Mouse (Mus musculus) skeletal muscle tissue, adult 2 months (tissue): Measurements from ENCODE around the gene Snrpd3.
"Not testable (repeated sequence)": the region's sequence is repeated elsewhere in the genome, so short reads cannot be mapped to it uniquely, and the experiment has no call there.

Source experiments
- DNase-seq: peaks from one replicate; pipeline ENCODE4 v3.0.0-alpha.2; 2012; ENCODE audit warnings: low read depth, low spot score

Gene Snrpd3

GRCm38 (mm10) chr10:75566765-75567164 lies 49.4 kb downstream of the Snrpd3 start:
- not testable (repeated sequence) for DNase-seq

GRCm38 (mm10) chr10:75568029-75568428 lies 50.7 kb downstream of the Snrpd3 start:
- DNase-seq: no peak

GRCm38 (mm10) chr10:75568441-75568840 lies 51.1 kb downstream of the Snrpd3 start:
- DNase-seq: no peak

GRCm38 (mm10) chr10:75568851-75569250 lies 51.5 kb downstream of the Snrpd3 start:
- no peak for DNase-seq

- DNase-seq: no peak
Observed at GRCm38 (mm10) chr10:75570981-75571657, 53.8 kb downstream of the Snrpd3 start.

GRCm38 (mm10) chr10:75571937-75572336 lies 54.6 kb downstream of the Snrpd3 start:
- DNase-seq: no peak

GRCm38 (mm10) chr10:75573181-75573580 lies 55.8 kb downstream of the Snrpd3 start:
- DNase-seq: no peak

- no peak for DNase-seq
Observed at GRCm38 (mm10) chr10:75573965-75574364, 56.6 kb downstream of the Snrpd3 start.

GRCm38 (mm10) chr10:75579129-75579528 lies 61.8 kb downstream of the Snrpd3 start:
- no peak for DNase-seq

GRCm38 (mm10) chr10:75585876-75586552 lies 68.7 kb downstream of the Snrpd3 start:
- DNase-seq: peak; percentile 84

GRCm38 (mm10) chr10:75586553-75586879 lies 69.2 kb downstream of the Snrpd3 start:
- no peak for DNase-seq
